ENCODE assay signal across 10 mouse cellular contexts in genomic region chr16:87625341-87625740, GRCm38 (mm10).
DNase-seq lines count a peak whose midpoint lies in the region; ATAC-seq and TF ChIP-seq lines count a peak whose summit lies in the region.
"Had no signal": no experiment of that assay in that cellular context is flagged by ENCODE, and none has a peak within 500 bp of the region (broad histone marks: within the 10 kb centered on the region; RNA-seq: fewer than 3 reads in every experiment).

No protein-coding gene starts in this region.

- DNase-seq in adrenal gland, postnatal 14 days = peak; percentile 15
- no peak for DNase-seq in adrenal gland, postnatal 25 days
- DNase-seq in spleen, adult 2 months (ENCODE audit: low read depth in 1 of 2, low spot score in 2 of 2) = peak; percentile 20 to 26
- no peak for DNase-seq in spleen, adult 12 weeks (ENCODE audit: low spot score)
- peak; percentile 43 for DNase-seq in lung, postnatal 14 days
- no peak for DNase-seq in ovary, postnatal 10 days (ENCODE audit: low spot score)
- no peak for DNase-seq in frontal cortex, postnatal 14 days (ENCODE audit: low spot score in 2 of 2)

- no peaks in the 10 kb centered on the region for H3K36me3 ChIP-seq in spleen, adult 2 months (ENCODE audit: control insufficient read depth, insufficient read depth, low read length)
- H3K36me3 ChIP-seq: hindbrain, embryonic 15.5 days; limb, embryonic 15.5 days had no signal

- WGBS in spleen, adult 2 months = 15% methylated on average over 3 of the region's 3 CpGs

- H3K27me3 ChIP-seq in spleen, adult 2 months (ENCODE audit: control insufficient read depth, insufficient read depth, low read length) = no peaks in the 10 kb centered on the region
- H3K27me3 ChIP-seq: hindbrain, embryonic 15.5 days; limb, embryonic 15.5 days had no signal

- no peak overlapping the region for H3K4me3 ChIP-seq in spleen, adult 2 months (ENCODE audit: extremely low read depth, insufficient read depth, insufficient read length)
- H3K4me3 ChIP-seq: hindbrain, embryonic 15.5 days; limb, embryonic 15.5 days had no signal

- ATAC-seq in inflammation-experienced regulatory T-cells, adult 6 months = no peak

- 0 out of 2 replicates have a peak, but pooled peaks cover 3% of the 10 kb centered on the region for H3K4me1 ChIP-seq in spleen, adult 2 months (ENCODE audit: control insufficient read depth, insufficient read depth, insufficient read length)
- H3K4me1 ChIP-seq: hindbrain, embryonic 15.5 days; limb, embryonic 15.5 days had no signal

- H3K27ac ChIP-seq in spleen, adult 2 months (ENCODE audit: insufficient read depth, low read length) = peak overlapping the region; percentile 48; the same call in 1 of the 2 replicates
- H3K27ac ChIP-seq: hindbrain, embryonic 15.5 days; limb, embryonic 15.5 days had no signal

- no peak for TF ChIP-seq CTCF in spleen, adult 2 months (IDR thresholded peaks at IDR 0.05; ENCODE audit: extremely low read depth, insufficient read depth, insufficient read length, insufficient replicate concordance)

- no peak for TF ChIP-seq POLR2A in spleen, adult 2 months (IDR thresholded peaks at IDR 0.05; ENCODE audit: low read depth, low read length)

Comparison
In these comparisons a context has a peak if more than half of its experiments do, and no peak if none do; other contexts are left out.
1. DNase-seq: peak in adrenal gland, postnatal 14 days (single experiment), spleen, adult 2 months (2 of 2) and lung, postnatal 14 days (single experiment); none in adrenal gland, postnatal 25 days (single experiment), spleen, adult 12 weeks (single experiment), ovary, postnatal 10 days (single experiment) and frontal cortex, postnatal 14 days (0 of 2).